Mouse (Mus musculus): Measurements from ENCODE around the gene Paqr9.

GRCm38 (mm10) chr9:95510693-95511404 lies 48.6 kb upstream of the Paqr9 start:
- TF ChIP-seq CTCF (conservative IDR thresholded peaks at IDR 0.05; ENCODE audit: insufficient read depth, insufficient read length, low read depth, low read length) (no peak), POLR2A (IDR thresholded peaks at IDR 0.05; ENCODE audit: low read depth, low read length) (no peak)

Data from kidney, adult 2 months (tissue).